Mouse (Mus musculus): ENCODE results near the gene C530008M17Rik. TPM values are rescaled to one million over a fixed set of nuclear protein-coding genes. Genes with fewer than 3 reads are reported as not detected.

C530008M17Rik gene
- polyA plus RNA-seq, 1 experiment from 2014 or later = 36.1 TPM

- no peak overlapping the region for H3K27ac ChIP-seq (replicated peaks in 1 of 2; ENCODE audit: control insufficient read depth in 1 of 2, insufficient read depth in 1 of 2, low read depth in 2 of 2, low read length in 2 of 2)
- H3K4me3 ChIP-seq (ENCODE audit: control insufficient read depth in 1 of 2, insufficient read depth in 1 of 2, low read depth in 1 of 2, low read length in 2 of 2) = no peak overlapping the region
- H3K36me3 ChIP-seq (ENCODE audit: control insufficient read depth, insufficient read depth, low read length) = no peaks in the 10 kb centered on the region
- no peaks in the 10 kb centered on the region for H3K9me3 ChIP-seq (ENCODE audit: control insufficient read depth, low read length)
- 80% methylated on average over 15 of the region's 15 CpGs for WGBS
- no peak overlapping the region for H3K4me2 ChIP-seq (ENCODE audit: low read length)
- H3K27me3 ChIP-seq (ENCODE audit: control insufficient read depth, insufficient read depth, low read length) = no peaks in the 10 kb centered on the region
- ATAC-seq (ENCODE audit: insufficient number of reproducible peaks, insufficient read depth, low FRiP score, low read depth) = no peak
- H3K4me1 ChIP-seq (ENCODE audit: control insufficient read depth in 2 of 2, insufficient read depth in 2 of 2, low read length in 2 of 2) = no peaks in the 10 kb centered on the region
- H3K9ac ChIP-seq (ENCODE audit: low read length) = no peak overlapping the region
Observed at GRCm38 (mm10) chr5:76822097-76822496, 165.8 kb downstream of the C530008M17Rik start.

- H3K27ac ChIP-seq (replicated peaks in 1 of 2; ENCODE audit: control insufficient read depth in 1 of 2, insufficient read depth in 1 of 2, low read depth in 2 of 2, low read length in 2 of 2) = no peak overlapping the region
- no peaks in the 10 kb centered on the region for H3K36me3 ChIP-seq (ENCODE audit: control insufficient read depth, insufficient read depth, low read length)
- no peak overlapping the region for H3K9ac ChIP-seq (ENCODE audit: low read length)
- H3K4me2 ChIP-seq (ENCODE audit: low read length) = no peak overlapping the region
- no peak overlapping the region for H3K4me3 ChIP-seq (ENCODE audit: control insufficient read depth in 1 of 2, insufficient read depth in 1 of 2, low read depth in 1 of 2, low read length in 2 of 2)
- no peaks in the 10 kb centered on the region for H3K4me1 ChIP-seq (ENCODE audit: control insufficient read depth in 2 of 2, insufficient read depth in 2 of 2, low read length in 2 of 2)
- H3K27me3 ChIP-seq (ENCODE audit: control insufficient read depth, insufficient read depth, low read length) = no peaks in the 10 kb centered on the region
- peaks cover 2% of the 10 kb centered on the region; the same call in 1 of the 2 replicates for H3K9me3 ChIP-seq (ENCODE audit: control insufficient read depth, low read length)
- 79% methylated on average over 7 of the region's 7 CpGs for WGBS
- ATAC-seq (ENCODE audit: insufficient number of reproducible peaks, insufficient read depth, low FRiP score, low read depth) = no peak
Observed at GRCm38 (mm10) chr5:76828527-76829240, 172.4 kb downstream of the C530008M17Rik start.

DNA sequence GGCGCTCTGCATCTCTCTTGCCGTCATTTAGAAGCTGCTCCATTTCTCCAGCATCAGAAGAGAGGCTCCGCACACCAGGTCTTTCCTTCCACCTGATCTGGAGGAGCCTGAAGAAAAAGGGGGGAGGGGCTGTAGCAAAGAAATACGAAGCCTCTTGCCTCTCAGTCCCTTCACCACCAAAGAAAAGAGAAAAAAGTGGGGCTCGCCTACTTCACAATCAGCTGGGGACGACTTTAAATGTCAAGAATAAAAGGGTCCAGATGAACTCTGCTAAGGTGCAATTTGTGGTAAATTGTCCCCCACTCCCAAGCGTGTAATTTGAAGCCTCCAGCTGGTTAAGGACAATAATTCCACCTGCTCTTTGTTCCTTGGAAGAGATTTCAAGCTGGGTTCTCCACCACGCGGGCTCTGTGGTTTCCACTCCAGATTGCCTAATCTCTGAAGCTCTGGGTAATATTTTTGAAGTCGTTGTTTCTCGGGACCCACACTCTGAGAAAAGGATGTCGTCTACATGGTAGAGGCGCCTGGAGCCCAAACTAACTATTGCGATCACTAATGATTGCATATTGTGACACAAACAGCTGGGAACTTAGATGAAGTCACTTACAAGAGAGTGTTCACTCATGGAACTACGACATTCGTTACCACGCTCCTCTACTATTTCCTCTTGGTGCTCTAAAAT is 176.4 kb downstream of the C530008M17Rik start:
- WGBS = 81% methylated on average over 17 of the region's 17 CpGs
- Histone ChIP-seq H3K4me1 (ENCODE audit: control insufficient read depth in 2 of 2, insufficient read depth in 2 of 2, low read length in 2 of 2) (no peaks in the 10 kb centered on the region), H3K27me3 (ENCODE audit: control insufficient read depth, insufficient read depth, low read length) (no peaks in the 10 kb centered on the region), H3K9me3 (ENCODE audit: control insufficient read depth, low read length) (peaks cover 2% of the 10 kb centered on the region; the same call in 1 of the 2 replicates), H3K27ac (replicated peaks in 1 of 2; ENCODE audit: control insufficient read depth in 1 of 2, insufficient read depth in 1 of 2, low read depth in 2 of 2, low read length in 2 of 2) (no peak overlapping the region), H3K4me2 (ENCODE audit: low read length) (no peak overlapping the region), H3K36me3 (ENCODE audit: control insufficient read depth, insufficient read depth, low read length) (no peaks in the 10 kb centered on the region), H3K9ac (ENCODE audit: low read length) (no peak overlapping the region), H3K4me3 (ENCODE audit: control insufficient read depth in 1 of 2, insufficient read depth in 1 of 2, low read depth in 1 of 2, low read length in 2 of 2) (no peak overlapping the region)
- no peak for ATAC-seq (ENCODE audit: insufficient number of reproducible peaks, insufficient read depth, low FRiP score, low read depth)

GRCm38 (mm10) chr5:76837018-76837417 is 180.7 kb downstream of the C530008M17Rik start:
- H3K27ac ChIP-seq (replicated peaks in 1 of 2; ENCODE audit: control insufficient read depth in 1 of 2, insufficient read depth in 1 of 2, low read depth in 2 of 2, low read length in 2 of 2) = no peak overlapping the region
- H3K36me3 ChIP-seq (ENCODE audit: control insufficient read depth, insufficient read depth, low read length) = no peaks in the 10 kb centered on the region
- no peak overlapping the region for H3K4me3 ChIP-seq (ENCODE audit: control insufficient read depth in 1 of 2, insufficient read depth in 1 of 2, low read depth in 1 of 2, low read length in 2 of 2)
- ATAC-seq (ENCODE audit: insufficient number of reproducible peaks, insufficient read depth, low FRiP score, low read depth) = no peak
- H3K4me2 ChIP-seq (ENCODE audit: low read length) = peak overlapping the region; percentile 37; the same call in 1 of the 2 replicates
- 53% methylated on average over 5 of the region's 5 CpGs for WGBS
- H3K27me3 ChIP-seq (ENCODE audit: control insufficient read depth, insufficient read depth, low read length) = no peaks in the 10 kb centered on the region
- no peak overlapping the region for H3K9ac ChIP-seq (ENCODE audit: low read length)
- H3K9me3 ChIP-seq (ENCODE audit: control insufficient read depth, low read length) = no peaks in the 10 kb centered on the region
- no peaks in the 10 kb centered on the region for H3K4me1 ChIP-seq (ENCODE audit: control insufficient read depth in 2 of 2, insufficient read depth in 2 of 2, low read length in 2 of 2)

DNA sequence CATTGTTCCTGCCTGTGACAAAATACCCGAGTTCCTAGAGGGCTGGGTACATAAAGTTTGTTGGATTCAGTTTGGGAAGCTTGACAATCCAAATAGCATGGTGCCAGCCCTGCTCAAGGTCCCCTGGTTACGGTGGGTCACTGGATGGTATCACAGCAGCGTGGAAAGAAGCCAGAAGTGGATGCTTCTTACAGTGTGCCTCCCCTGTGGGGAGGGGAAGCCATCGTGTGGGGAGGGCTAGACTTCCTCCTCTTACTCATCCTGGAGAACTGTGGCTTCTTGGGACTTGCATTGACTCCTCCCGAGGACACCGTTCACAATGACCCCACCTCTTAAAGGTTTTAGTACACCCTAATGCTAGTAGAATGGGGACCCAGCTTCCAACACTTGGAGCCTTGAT is 183.5 kb downstream of the C530008M17Rik start:
- 72% methylated on average over 6 of the region's 6 CpGs for WGBS
- no peaks in the 10 kb centered on the region for H3K27me3 ChIP-seq (ENCODE audit: control insufficient read depth, insufficient read depth, low read length)
- no peaks in the 10 kb centered on the region for H3K9me3 ChIP-seq (ENCODE audit: control insufficient read depth, low read length)
- no peaks in the 10 kb centered on the region for H3K36me3 ChIP-seq (ENCODE audit: control insufficient read depth, insufficient read depth, low read length)
- no peak overlapping the region for H3K4me3 ChIP-seq (ENCODE audit: control insufficient read depth in 1 of 2, insufficient read depth in 1 of 2, low read depth in 1 of 2, low read length in 2 of 2)
- no peak for ATAC-seq (ENCODE audit: insufficient number of reproducible peaks, insufficient read depth, low FRiP score, low read depth)
- H3K4me2 ChIP-seq (ENCODE audit: low read length) = no peak overlapping the region
- peaks cover 5 to 9% of the 10 kb centered on the region in 2 experiments; a peak in 3 of 4 replicates for H3K4me1 ChIP-seq (ENCODE audit: control insufficient read depth in 2 of 2, insufficient read depth in 2 of 2, low read length in 2 of 2)
- H3K27ac ChIP-seq (replicated peaks in 1 of 2; ENCODE audit: control insufficient read depth in 1 of 2, insufficient read depth in 1 of 2, low read depth in 2 of 2, low read length in 2 of 2) = no peak overlapping the region
- H3K9ac ChIP-seq (ENCODE audit: low read length) = no peak overlapping the region

DNA sequence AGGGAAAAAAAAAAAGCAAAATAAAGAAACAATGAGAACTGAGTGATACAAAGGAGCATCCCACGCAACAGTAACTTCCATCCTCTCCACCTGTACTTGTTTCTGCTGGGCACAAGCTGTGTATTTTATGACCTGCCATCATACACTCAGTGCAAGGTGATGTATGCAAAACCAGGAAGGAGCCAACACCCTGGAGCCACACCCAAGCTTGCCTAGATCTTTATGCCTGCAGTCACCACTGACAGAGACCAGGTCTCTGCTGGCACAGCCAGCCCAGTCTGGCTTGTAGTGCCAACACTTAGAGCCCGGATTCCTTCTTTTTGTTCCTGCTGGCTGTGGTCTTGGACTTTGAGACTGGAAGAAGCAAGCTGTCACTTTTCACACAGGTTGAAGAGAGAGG is 185.5 kb downstream of the C530008M17Rik start:
- WGBS = 77% methylated on average over 2 of the region's 2 CpGs

GRCm38 (mm10) chr5:76843448-76843847 is 187.1 kb downstream of the C530008M17Rik start:
- Histone ChIP-seq H3K36me3 (ENCODE audit: control insufficient read depth, insufficient read depth, low read length) (no peaks in the 10 kb centered on the region), H3K4me1 (ENCODE audit: control insufficient read depth in 2 of 2, insufficient read depth in 2 of 2, low read length in 2 of 2) (peaks cover 5 to 12% of the 10 kb centered on the region in 2 experiments; a peak in 3 of 4 replicates), H3K4me3 (ENCODE audit: control insufficient read depth in 1 of 2, insufficient read depth in 1 of 2, low read depth in 1 of 2, low read length in 2 of 2) (no peak overlapping the region), H3K9ac (ENCODE audit: low read length) (no peak overlapping the region), H3K27me3 (ENCODE audit: control insufficient read depth, insufficient read depth, low read length) (no peaks in the 10 kb centered on the region), H3K4me2 (ENCODE audit: low read length) (no peak overlapping the region), H3K9me3 (ENCODE audit: control insufficient read depth, low read length) (no peaks in the 10 kb centered on the region), H3K27ac (replicated peaks in 1 of 2; ENCODE audit: control insufficient read depth in 1 of 2, insufficient read depth in 1 of 2, low read depth in 2 of 2, low read length in 2 of 2) (no peak overlapping the region)
- 6% methylated on average over 4 of the region's 4 CpGs for WGBS
- no peak for ATAC-seq (ENCODE audit: insufficient number of reproducible peaks, insufficient read depth, low FRiP score, low read depth)

More for the DNA sequence above, 185.5 kb downstream of the C530008M17Rik start:
- Histone ChIP-seq H3K36me3 (ENCODE audit: control insufficient read depth, insufficient read depth, low read length) (no peaks in the 10 kb centered on the region), H3K4me3 (ENCODE audit: control insufficient read depth in 1 of 2, insufficient read depth in 1 of 2, low read depth in 1 of 2, low read length in 2 of 2) (no peak overlapping the region), H3K4me2 (ENCODE audit: low read length) (no peak overlapping the region), H3K27me3 (ENCODE audit: control insufficient read depth, insufficient read depth, low read length) (no peaks in the 10 kb centered on the region), H3K9ac (ENCODE audit: low read length) (no peak overlapping the region), H3K27ac (replicated peaks in 1 of 2; ENCODE audit: control insufficient read depth in 1 of 2, insufficient read depth in 1 of 2, low read depth in 2 of 2, low read length in 2 of 2) (no peak overlapping the region), H3K4me1 (ENCODE audit: control insufficient read depth in 2 of 2, insufficient read depth in 2 of 2, low read length in 2 of 2) (peaks cover 5 to 12% of the 10 kb centered on the region in 2 experiments; a peak in 3 of 4 replicates), H3K9me3 (ENCODE audit: control insufficient read depth, low read length) (no peaks in the 10 kb centered on the region)
- ATAC-seq (ENCODE audit: insufficient number of reproducible peaks, insufficient read depth, low FRiP score, low read depth) = no peak

Data from heart, embryonic 14.5 days (tissue).